ENCODE assay signal across 12 mouse cellular contexts in genomic region chr14:77617250-77617649, GRCm38 (mm10).
DNase-seq lines count a peak whose midpoint lies in the region; ATAC-seq lines count a peak whose summit lies in the region.
"Had no signal": no experiment of that assay in that cellular context is flagged by ENCODE, and none has a peak within 500 bp of the region (broad histone marks: within the 10 kb centered on the region; RNA-seq: fewer than 3 reads in every experiment).

No protein-coding gene starts in this region.

- peak; percentile 19; the same call in 1 of the 2 replicates for ATAC-seq in midbrain, embryonic 11.5 days (ENCODE audit: low FRiP score)
- peak; percentile 66; the same call in 1 of the 2 replicates for ATAC-seq in midbrain, embryonic 15.5 days (replicated peaks)
- ATAC-seq in heart, embryonic 12.5 days (ENCODE audit: insufficient number of reproducible peaks, low FRiP score) = no peak
- ATAC-seq in megakaryocyte progenitor cell, adult 5-6 weeks (replicated peaks; ENCODE audit: poor library complexity) = no peak

- no peaks in the 10 kb centered on the region for H3K36me3 ChIP-seq in midbrain, embryonic 11.5 days (ENCODE audit: control insufficient read depth, insufficient read depth, low read length)
- no peaks in the 10 kb centered on the region for H3K36me3 ChIP-seq in midbrain, embryonic 10.5 days
- H3K36me3 ChIP-seq in midbrain, embryonic 15.5 days (replicated peaks) = no peaks in the 10 kb centered on the region
- no peaks in the 10 kb centered on the region for H3K36me3 ChIP-seq in heart, embryonic 12.5 days
- H3K36me3 ChIP-seq: limb, embryonic 12.5 days had no signal

- no peaks in the 10 kb centered on the region for H3K4me1 ChIP-seq in midbrain, embryonic 11.5 days (ENCODE audit: control insufficient read depth, insufficient read depth, low read length)
- H3K4me1 ChIP-seq in midbrain, embryonic 10.5 days = peaks cover 9% of the 10 kb centered on the region
- H3K4me1 ChIP-seq in midbrain, embryonic 15.5 days = peaks cover 5% of the 10 kb centered on the region; the same call in 1 of the 2 replicates
- 0 out of 2 replicates have a peak, but pooled peaks cover 7% of the 10 kb centered on the region for H3K4me1 ChIP-seq in heart, embryonic 12.5 days (replicated peaks)

- H3K27me3 ChIP-seq in midbrain, embryonic 11.5 days (ENCODE audit: control insufficient read depth, insufficient read depth, low read length) = no peaks in the 10 kb centered on the region
- no peaks in the 10 kb centered on the region for H3K27me3 ChIP-seq in midbrain, embryonic 10.5 days (ENCODE audit: low read depth, poor library complexity, severe bottlenecking)
- H3K27me3 ChIP-seq in midbrain, embryonic 15.5 days (replicated peaks) = no peaks in the 10 kb centered on the region
- no peaks in the 10 kb centered on the region for H3K27me3 ChIP-seq in heart, embryonic 12.5 days (replicated peaks)
- H3K27me3 ChIP-seq: limb, embryonic 12.5 days had no signal

- H3K9ac ChIP-seq in midbrain, embryonic 11.5 days (ENCODE audit: low read length) = no peak overlapping the region
- no peak overlapping the region for H3K9ac ChIP-seq in midbrain, embryonic 15.5 days
- H3K9ac ChIP-seq in heart, embryonic 12.5 days = no peak overlapping the region
- H3K9ac ChIP-seq: limb, embryonic 12.5 days had no signal

- no peak overlapping the region for H3K4me2 ChIP-seq in midbrain, embryonic 11.5 days
- no peak overlapping the region for H3K4me2 ChIP-seq in midbrain, embryonic 15.5 days
- H3K4me2 ChIP-seq in heart, embryonic 12.5 days = no peak overlapping the region
- H3K4me2 ChIP-seq: heart, embryonic 11.5 days; limb, embryonic 12.5 days had no signal

- H3K4me3 ChIP-seq in midbrain, embryonic 11.5 days (ENCODE audit: low read depth, low read length) = no peak overlapping the region
- H3K4me3 ChIP-seq in midbrain, embryonic 10.5 days = no peak overlapping the region
- no peak overlapping the region for H3K4me3 ChIP-seq in midbrain, embryonic 15.5 days
- H3K4me3 ChIP-seq in heart, embryonic 12.5 days = no peak overlapping the region
- H3K4me3 ChIP-seq: limb, embryonic 12.5 days had no signal

- 51% methylated on average over 6 of the region's 6 CpGs for WGBS in midbrain, embryonic 11.5 days
- WGBS in midbrain, embryonic 10.5 days = 69% methylated on average over 6 of the region's 6 CpGs
- 37% methylated on average over 6 of the region's 6 CpGs for WGBS in midbrain, embryonic 15.5 days
- WGBS in heart, embryonic 12.5 days = 67% methylated on average over 6 of the region's 6 CpGs

- no peak for DNase-seq in midbrain, embryonic 11.5 days (ENCODE audit: low spot score, missing footprints)
- no peak for DNase-seq in midbrain, embryonic 10.5 days (ENCODE audit: low spot score)
- DNase-seq in embryo, embryonic 10.5 days (ENCODE audit: low spot score) = peak; percentile 43
- DNase-seq in kidney, adult 9 months = peak; percentile 82
- DNase-seq: cerebellum, adult 18-20 months; lung, postnatal 36 days; thymus, postnatal 36 days had no signal

- H3K27ac ChIP-seq in midbrain, embryonic 11.5 days (ENCODE audit: low read depth, low read length) = 0 out of 2 replicates have a peak overlapping the region, but pooled peaks have one; percentile 18
- no peak overlapping the region; the same call in 1 of the 2 replicates for H3K27ac ChIP-seq in midbrain, embryonic 10.5 days (replicated peaks)
- H3K27ac ChIP-seq in midbrain, embryonic 15.5 days = peak overlapping the region; percentile 40; the same call in 1 of the 2 replicates
- no peak overlapping the region for H3K27ac ChIP-seq in heart, embryonic 12.5 days (ENCODE audit: poor library complexity, severe bottlenecking)
- H3K27ac ChIP-seq: limb, embryonic 12.5 days had no signal

- H3K9me3 ChIP-seq in midbrain, embryonic 11.5 days (ENCODE audit: control insufficient read depth, low read length) = no peaks in the 10 kb centered on the region
- no peaks in the 10 kb centered on the region for H3K9me3 ChIP-seq in midbrain, embryonic 10.5 days (replicated peaks)
- no peaks in the 10 kb centered on the region for H3K9me3 ChIP-seq in midbrain, embryonic 15.5 days
- no peaks in the 10 kb centered on the region for H3K9me3 ChIP-seq in heart, embryonic 12.5 days (replicated peaks)
- H3K9me3 ChIP-seq: limb, embryonic 12.5 days had no signal

Comparison
In these comparisons a context has a peak if more than half of its experiments do, and no peak if none do; other contexts are left out.
1. H3K27ac ChIP-seq: peak in midbrain, embryonic 11.5 days (single experiment) and midbrain, embryonic 15.5 days (single experiment); none in midbrain, embryonic 10.5 days (single experiment) and heart, embryonic 12.5 days (single experiment).
2. ATAC-seq: peak in midbrain, embryonic 11.5 days (single experiment) and midbrain, embryonic 15.5 days (single experiment); none in heart, embryonic 12.5 days (single experiment) and megakaryocyte progenitor cell, adult 5-6 weeks (single experiment).
3. DNase-seq: peak in embryo, embryonic 10.5 days (single experiment) and kidney, adult 9 months (single experiment); none in midbrain, embryonic 11.5 days (single experiment) and midbrain, embryonic 10.5 days (single experiment).